Mouse (Mus musculus) G1E (cell line): ENCODE measurements around the gene Noxa1. TPM values are rescaled to one million over a fixed set of nuclear protein-coding genes. Genes with fewer than 3 reads are reported as not detected.

Experiments used
- ATAC-seq: 2 replicates; pipeline ENCODE4 v1.8.0; 2016; ENCODE audit warnings: mild to moderate bottlenecking; ENCODE audit not compliant: insufficient number of reproducible peaks, poor library complexity, low FRiP score, severe bottlenecking; ENCODE audit errors: extremely low read depth
- DNase-seq: peaks from one replicate; pipeline ENCODE4 v3.0.0; 2012; ENCODE audit warnings: low spot score
- H3K27me3 ChIP-seq: 2 replicates; pipeline ENCODE4 v1.6.1; 2012; ENCODE audit warnings: mild to moderate bottlenecking, low read length, inconsistent platforms; ENCODE audit not compliant: insufficient read depth
- H3K36me3 ChIP-seq: replicated peaks from 2 replicates; pipeline ENCODE3; 2012; ENCODE audit warnings: mild to moderate bottlenecking, inconsistent platforms
- H3K4me1 ChIP-seq: 2 replicates; pipeline ENCODE4 v1.6.1; 2012; ENCODE audit warnings: low read depth, low read length, inconsistent platforms, mixed read lengths; ENCODE audit not compliant: insufficient read depth
- H3K4me3 ChIP-seq: 2 replicates; pipeline ENCODE4 v1.5.1; 2012; ENCODE audit warnings: low read depth, mild to moderate bottlenecking, inconsistent platforms, low read length, moderate library complexity, mixed read lengths
- H3K9me3 ChIP-seq: replicated peaks from 2 replicates; pipeline ENCODE4 v1.6.1; 2012; ENCODE audit warnings: inconsistent platforms
- CTCF ChIP-seq: IDR thresholded peaks from 2 replicates; pipeline ENCODE4 v1.5.1; 2012; ENCODE audit warnings: low read depth, low read length, inconsistent platforms, mixed read lengths
- GATA1 ChIP-seq: IDR thresholded peaks from 2 replicates; pipeline ENCODE4 v1.6.1; 2012; ENCODE audit warnings: borderline replicate concordance, low read length, inconsistent platforms, mixed read lengths
- GATA2 ChIP-seq: IDR thresholded peaks from 2 replicates; pipeline ENCODE4 v1.6.1; 2012; ENCODE audit warnings: low read depth, low read length, inconsistent platforms, borderline replicate concordance
- POLR2AphosphoS5 ChIP-seq: IDR thresholded peaks from 2 replicates; pipeline ENCODE4 v1.6.1; 2012; ENCODE audit warnings: low read depth, low read length, inconsistent platforms; ENCODE audit not compliant: insufficient replicate concordance
- TAL1 ChIP-seq: conservative IDR thresholded peaks from 2 replicates; pipeline ENCODE4 v1.6.1; 2012; ENCODE audit warnings: low read depth, low read length, inconsistent platforms, mixed read lengths
- polyA plus RNA-seq: library from polyadenylated mRNA; stranded (reverse); fragments of >175 nt; gene quantifications from 2 replicates; pipeline ENCODE4 v1.2.3, GENCODE M21; 2012
- total RNA-seq, 2 experiments: library from RNA; stranded (forward) in 1 of 2; stranded (reverse) in 1 of 2; fragments of 200-1000 nt in 1 of 2; fragments of >200 nt in 1 of 2; fragmentation: Nextera tagmentation in 1 of 2; gene quantifications; 2 replicates each; pipeline ENCODE4 v1.2.3; 2014 to 2017

Noxa1 gene
- total and polyA plus RNA-seq, 3 experiments, result 0.12 to 0.27 TPM; not detected in 1

DNA sequence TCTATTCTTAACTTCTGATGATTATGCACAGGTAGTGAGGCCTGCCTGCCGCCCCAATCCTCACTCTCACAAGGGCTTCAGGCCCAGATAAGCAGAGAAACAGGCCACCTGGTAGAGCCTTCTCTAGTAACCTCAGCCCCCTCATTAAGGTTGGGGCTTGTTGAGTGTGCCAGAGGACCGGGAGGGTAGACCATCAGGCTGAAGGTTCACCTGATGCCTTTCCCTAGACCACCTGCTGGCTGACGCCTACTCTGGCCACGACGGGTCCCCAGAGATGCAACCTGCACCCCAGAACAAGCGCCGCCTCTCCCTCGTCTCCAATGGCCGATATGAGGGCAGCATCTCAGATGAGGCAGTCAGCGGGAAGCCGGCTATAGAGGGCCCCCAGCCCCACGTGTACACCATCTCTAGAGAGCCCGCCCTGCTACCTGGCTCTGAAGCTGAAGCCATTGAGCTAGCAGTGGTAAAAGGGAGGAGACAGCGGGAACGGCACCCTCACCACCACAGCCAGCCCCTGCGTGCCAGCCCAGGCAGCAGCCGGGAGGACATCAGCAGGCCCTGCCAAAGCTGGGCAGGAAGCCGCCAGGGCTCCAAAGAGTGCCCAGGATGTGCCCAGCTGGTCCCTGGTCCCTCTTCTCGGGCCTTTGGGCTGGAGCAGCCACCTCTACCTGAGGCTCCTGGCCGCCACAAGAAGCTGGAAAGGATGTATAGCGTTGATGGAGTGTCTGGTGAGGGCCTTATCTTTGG, 39.4 kb downstream of the Noxa1 start:
- Histone ChIP-seq H3K9me3 (no peaks in the 10 kb centered on the region), H3K4me1 (peaks cover 23% of the 10 kb centered on the region), H3K4me3 (peak overlapping the region; percentile 77; the same call in 1 of the 2 replicates), H3K27me3 (no peaks in the 10 kb centered on the region; the same call in 1 of the 2 replicates), H3K36me3 (peaks cover 85% of the 10 kb centered on the region)
- no peak for TF ChIP-seq CTCF
- TF ChIP-seq GATA1, result no peak
- no peak for TF ChIP-seq GATA2
- TF ChIP-seq TAL1, result no peak
- no peak for TF ChIP-seq POLR2AphosphoS5
- ATAC-seq (no peak), DNase-seq (no peak)

DNA sequence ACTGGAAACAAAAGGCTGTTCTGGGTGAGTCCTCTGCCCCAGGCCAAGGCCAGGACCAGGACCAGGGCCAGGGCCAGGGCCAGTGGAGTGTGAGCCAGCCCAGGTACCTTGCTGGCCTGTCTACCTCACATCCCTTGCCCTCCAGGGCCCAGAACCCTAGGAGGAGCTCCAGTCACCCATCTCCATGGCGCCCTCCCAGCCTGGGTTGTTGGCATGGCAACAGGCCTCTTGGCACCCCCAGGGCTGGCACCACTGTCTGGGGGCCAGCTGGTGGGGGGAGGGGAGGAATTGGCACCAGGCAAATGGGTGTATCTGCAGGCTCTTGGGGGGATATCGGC, 39.9 kb downstream of the Noxa1 start:
- TF ChIP-seq CTCF (no peak), GATA1 (no peak), GATA2 (no peak), POLR2AphosphoS5 (no peak), TAL1 (no peak)
- H3K36me3 ChIP-seq, result peaks cover 85% of the 10 kb centered on the region
- DNase-seq (no peak), ATAC-seq (no peak)
- H3K4me1 ChIP-seq, result peaks cover 22% of the 10 kb centered on the region
- H3K4me3 ChIP-seq, result peak overlapping the region; percentile 77
- no peaks in the 10 kb centered on the region for H3K9me3 ChIP-seq
- no peaks in the 10 kb centered on the region; the same call in 1 of the 2 replicates for H3K27me3 ChIP-seq

DNA sequence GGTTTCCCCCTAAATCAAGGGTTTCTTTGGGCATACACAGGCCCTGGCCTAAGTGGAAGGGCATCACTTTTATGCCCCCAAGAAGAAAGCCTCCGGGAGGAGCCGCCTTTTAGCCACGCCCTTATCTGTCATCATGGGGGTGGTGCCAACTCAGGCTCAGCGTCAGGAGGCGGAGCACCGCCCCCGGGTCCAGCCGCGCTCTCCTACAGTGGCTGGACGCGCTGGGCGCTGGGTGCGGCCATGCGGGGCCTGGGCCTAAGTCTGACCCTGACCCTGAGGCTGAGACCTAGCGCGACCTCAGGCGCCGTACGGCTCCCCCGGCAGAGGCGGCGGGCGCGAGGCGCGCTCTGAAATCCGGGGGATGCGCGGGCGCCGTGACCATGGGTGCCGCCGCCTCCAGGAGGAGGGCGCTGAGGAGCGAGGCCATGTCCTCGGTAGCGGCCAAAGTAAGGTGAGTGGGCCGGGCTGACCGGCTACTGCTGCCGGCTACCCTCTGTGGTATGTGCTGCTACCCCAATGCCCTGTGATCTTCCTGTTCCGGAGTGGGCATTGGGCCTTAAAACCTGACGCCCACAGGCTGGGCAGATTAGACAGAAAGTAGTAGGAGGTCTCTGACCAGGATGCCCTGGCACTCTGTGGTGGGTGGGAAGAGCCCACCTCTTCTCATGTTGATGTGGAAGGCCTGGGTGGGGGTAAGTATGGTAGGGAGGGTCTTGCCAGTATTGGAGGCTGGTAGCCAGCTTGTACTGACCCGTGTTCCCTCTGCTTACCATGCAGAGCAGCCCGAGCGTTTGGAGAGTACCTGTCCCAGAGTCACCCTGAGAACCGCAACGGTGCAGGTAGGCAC, 40.5 kb downstream of the Noxa1 start, which contains the start of gene Nsmf:
Nsmf (plus strand) TSS at position 135 of the 847 bp plus-strand sequence.
- Histone ChIP-seq H3K4me1 (peaks cover 22% of the 10 kb centered on the region), H3K27me3 (no peaks in the 10 kb centered on the region; the same call in 1 of the 2 replicates), H3K4me3 (peak within 1 kb of the TSS; percentile 77), H3K9me3 (no peaks in the 10 kb centered on the region), H3K36me3 (peaks cover 85% of the 10 kb centered on the region)
- TF ChIP-seq POLR2AphosphoS5 (no peak), CTCF (no peak), GATA2 (no peak), TAL1 (no peak), GATA1 (no peak)
- ATAC-seq, result peak; percentile 81
- peak; percentile 85 for DNase-seq

DNA sequence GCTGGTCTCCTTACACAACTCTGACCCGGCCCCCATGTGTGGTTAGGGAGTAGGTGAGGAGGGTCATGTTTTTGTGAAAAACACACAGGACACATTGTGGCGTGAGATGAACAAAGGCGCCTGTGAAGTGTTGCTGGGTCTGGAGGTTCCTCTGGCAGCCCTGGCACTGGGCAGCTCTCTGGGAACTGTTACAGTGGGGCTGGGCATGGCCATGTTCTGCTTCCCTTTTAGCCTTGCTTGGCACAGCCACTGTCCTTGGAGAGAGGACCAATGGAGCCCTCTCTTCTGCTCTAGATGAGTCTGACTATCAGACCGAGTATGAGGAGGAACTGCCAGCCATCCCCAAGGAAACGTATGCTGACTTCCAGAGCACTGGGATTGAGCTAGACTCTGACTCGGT, 41.8 kb downstream of the Noxa1 start:
- no peak for DNase-seq
- no peak overlapping the region for H3K4me3 ChIP-seq
- no peak for ATAC-seq
- H3K36me3 ChIP-seq, result peaks cover 83% of the 10 kb centered on the region
- H3K27me3 ChIP-seq, result no peaks in the 10 kb centered on the region; the same call in 1 of the 2 replicates
- peaks cover 15% of the 10 kb centered on the region for H3K4me1 ChIP-seq
- H3K9me3 ChIP-seq, result no peaks in the 10 kb centered on the region
- TF ChIP-seq POLR2AphosphoS5 (no peak), CTCF (no peak), GATA2 (no peak), TAL1 (no peak), GATA1 (no peak)

DNA sequence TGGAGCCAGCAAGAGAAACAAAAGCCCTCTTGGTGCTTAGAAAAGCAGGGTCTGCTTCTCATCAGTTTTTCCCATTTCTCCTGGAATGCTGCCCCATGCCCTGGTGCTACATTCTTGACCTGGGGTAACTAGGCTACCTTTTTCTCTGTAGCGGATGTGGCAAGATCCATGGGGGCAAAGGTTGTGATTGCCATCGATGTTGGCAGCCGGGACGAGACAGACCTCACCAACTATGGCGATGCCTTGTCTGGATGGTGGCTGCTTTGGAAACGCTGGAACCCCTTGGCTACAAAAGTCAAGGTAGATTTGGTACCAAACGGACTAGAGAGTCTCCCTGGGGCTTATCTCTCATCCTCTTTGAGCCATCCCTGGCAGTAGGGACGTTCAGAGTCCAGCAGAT, 43.5 kb downstream of the Noxa1 start:
- DNase-seq (no peak), ATAC-seq (no peak)
- peaks cover 12% of the 10 kb centered on the region for H3K4me1 ChIP-seq
- no peaks in the 10 kb centered on the region for H3K27me3 ChIP-seq
- peaks cover 78% of the 10 kb centered on the region for H3K36me3 ChIP-seq
- no peak overlapping the region for H3K4me3 ChIP-seq
- TF ChIP-seq TAL1 (no peak), GATA1 (no peak), POLR2AphosphoS5 (no peak), CTCF (no peak), GATA2 (no peak)
- H3K9me3 ChIP-seq, result no peaks in the 10 kb centered on the region

DNA sequence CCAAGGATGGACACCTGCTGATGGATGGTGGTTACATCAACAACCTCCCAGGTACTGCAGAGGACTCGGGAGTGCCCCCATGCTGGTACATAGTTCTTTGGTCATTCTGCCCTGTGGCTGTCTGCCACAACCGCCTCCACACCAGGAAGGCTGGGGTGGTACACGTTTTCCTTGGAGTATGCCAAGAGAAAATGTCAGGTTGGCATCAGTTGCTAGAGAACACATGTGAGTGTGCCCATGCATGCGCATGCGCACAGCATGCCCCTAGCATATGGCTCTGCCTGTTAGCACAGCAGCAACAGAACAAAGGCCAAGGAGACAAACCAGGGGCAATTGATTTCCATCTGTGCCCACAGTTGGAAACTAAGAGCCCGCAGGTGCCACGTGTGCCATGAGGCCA, 44.0 kb downstream of the Noxa1 start:
- ATAC-seq (no peak), DNase-seq (no peak)
- Histone ChIP-seq H3K4me1 (peaks cover 12% of the 10 kb centered on the region), H3K36me3 (peaks cover 75% of the 10 kb centered on the region), H3K4me3 (no peak overlapping the region), H3K9me3 (no peaks in the 10 kb centered on the region), H3K27me3 (no peaks in the 10 kb centered on the region)
- TF ChIP-seq TAL1, result no peak
- no peak for TF ChIP-seq GATA1
- TF ChIP-seq POLR2AphosphoS5, result no peak
- no peak for TF ChIP-seq GATA2
- TF ChIP-seq CTCF, result no peak
